Mouse (Mus musculus) bone marrow, adult 2 months (tissue): Measurements from ENCODE around the gene Frmpd4. TPM values are rescaled to one million over a fixed set of nuclear protein-coding genes. Genes with fewer than 3 reads are reported as not detected.

Source experiments
- H3K27ac ChIP-seq: fragments of 200-500 bp; 2 replicates; pipeline ENCODE4 v1.5.1; 2012; ENCODE audit warnings: low read depth, mild to moderate bottlenecking, control low read depth, inconsistent platforms, low read length; ENCODE audit not compliant: control insufficient read depth, poor library complexity, insufficient read depth
- H3K4me1 ChIP-seq: fragments of 200-500 bp; 2 replicates; pipeline ENCODE4 v1.6.1; 2011; ENCODE audit warnings: low read length; ENCODE audit not compliant: control insufficient read depth, insufficient read depth
- H3K4me3 ChIP-seq: fragments of 200-500 bp; replicated peaks from 2 replicates; pipeline ENCODE3; 2011; ENCODE audit warnings: mild to moderate bottlenecking, low read depth, low read length, control low read depth; ENCODE audit not compliant: control insufficient read depth
- CTCF ChIP-seq: fragments of 200-500 bp; IDR thresholded peaks from 2 replicates; pipeline ENCODE4 v1.5.1; 2011; ENCODE audit warnings: low read length, control low read depth; ENCODE audit not compliant: control insufficient read depth, insufficient read depth
- POLR2A ChIP-seq: fragments of 200-500 bp; IDR thresholded peaks from 2 replicates; pipeline ENCODE4 v1.6.1; 2011; ENCODE audit warnings: low read depth, mild to moderate bottlenecking, control low read depth, low read length, borderline replicate concordance; ENCODE audit not compliant: control insufficient read depth
- WGBS: fragments of 180-500 bp; shearing (Covaris S2); methylation state at CpG from one replicate; pipeline ENCODE4 v1.1.7; 2018; 5-methylcytosine and 5-hydroxymethylcytosine counted together
- polyA plus RNA-seq: library from polyadenylated mRNA; stranded (reverse); fragments of >200 nt; gene quantifications from 2 replicates; pipeline ENCODE4 v1.2.4, GENCODE M21; 2011; ENCODE audit warnings: low replicate concordance; ENCODE audit not compliant: missing spikeins, insufficient read depth, insufficient read length

Gene Frmpd4
- polyA plus RNA-seq, 1 experiment = not detected

- 83% methylated on average over 2 of the region's 2 CpGs for WGBS
- Histone ChIP-seq H3K4me3 (no peak overlapping the region), H3K4me1 (no peaks in the 10 kb centered on the region), H3K27ac (no peak overlapping the region)
- TF ChIP-seq POLR2A = no peak
These were observed 173.5 kb downstream of the Frmpd4 start for GRCm38 (mm10) chrX:168403512-168403911.

GRCm38 (mm10) chrX:168350431-168350830 lies 226.6 kb downstream of the Frmpd4 start:
- no peak overlapping the region for H3K27ac ChIP-seq
- no peaks in the 10 kb centered on the region for H3K4me1 ChIP-seq
- WGBS = 84% methylated on average over 2 of the region's 2 CpGs
- H3K4me3 ChIP-seq = no peak overlapping the region
- TF ChIP-seq POLR2A (no peak), CTCF (no peak)

- Histone ChIP-seq H3K4me1 (no peaks in the 10 kb centered on the region), H3K4me3 (no peak overlapping the region), H3K27ac (no peak overlapping the region)
- 77% methylated on average over 5 of the region's 5 CpGs for WGBS
- TF ChIP-seq CTCF = no peak
These were observed 227.5 kb downstream of the Frmpd4 start for GRCm38 (mm10) chrX:168349320-168350225.

- Histone ChIP-seq H3K4me1 (no peaks in the 10 kb centered on the region), H3K27ac (no peak overlapping the region), H3K4me3 (no peak overlapping the region)
- TF ChIP-seq POLR2A (no peak), CTCF (no peak)
These were observed 238.8 kb downstream of the Frmpd4 start for GRCm38 (mm10) chrX:168338212-168338611.

GRCm38 (mm10) chrX:168325161-168325560 lies 251.9 kb downstream of the Frmpd4 start:
- Histone ChIP-seq H3K27ac (no peak overlapping the region), H3K4me1 (no peaks in the 10 kb centered on the region), H3K4me3 (no peak overlapping the region)
- WGBS = 69% methylated on average over 3 of the region's 3 CpGs
- TF ChIP-seq CTCF (no peak), POLR2A (no peak)

- 91% methylated on average over 1 of the region's 1 CpGs for whole genome bisulfite sequencing
- no peaks in the 10 kb centered on the region for H3K4me1 ChIP-seq
- TF ChIP-seq CTCF (no peak), POLR2A (no peak)
- no peak overlapping the region for H3K27ac ChIP-seq
- H3K4me3 ChIP-seq = no peak overlapping the region
These were observed 264.9 kb downstream of the Frmpd4 start for GRCm38 (mm10) chrX:168312158-168312557.

GRCm38 (mm10) chrX:168310143-168310542 lies 266.9 kb downstream of the Frmpd4 start:
- TF ChIP-seq POLR2A (no peak), CTCF (no peak)
- WGBS = 6% methylated on average over 1 of the region's 1 CpGs
- Histone ChIP-seq H3K4me3 (no peak overlapping the region), H3K27ac (no peak overlapping the region), H3K4me1 (no peaks in the 10 kb centered on the region)

- 78% methylated on average over 3 of the region's 3 CpGs for WGBS
- no peak for TF ChIP-seq CTCF
- no peaks in the 10 kb centered on the region for H3K4me1 ChIP-seq
- H3K4me3 ChIP-seq = no peak overlapping the region
- H3K27ac ChIP-seq = no peak overlapping the region
These were observed 284.5 kb downstream of the Frmpd4 start for GRCm38 (mm10) chrX:168292506-168292905.

GRCm38 (mm10) chrX:168207034-168207433 lies 370.0 kb downstream of the Frmpd4 start:
- 67% methylated on average over 3 of the region's 3 CpGs for WGBS
- no peak overlapping the region for H3K27ac ChIP-seq
- H3K4me1 ChIP-seq = no peaks in the 10 kb centered on the region
- TF ChIP-seq POLR2A (no peak), CTCF (no peak)
- H3K4me3 ChIP-seq = no peak overlapping the region
